Mouse (Mus musculus): ENCODE results near the gene Mettl21c. TPM values are rescaled to one million over a fixed set of nuclear protein-coding genes. Genes with fewer than 3 reads are reported as not detected.
"Not testable (repeated sequence)": the region's sequence is repeated elsewhere in the genome, so short reads cannot be mapped to it uniquely, and the experiment has no call there.

The Mettl21c gene
- 0.42 and 0.49 TPM in 2 replicates for polyA plus RNA-seq (2015; fragmentation: Nextera tagmentation; extraction: Ambion mirVana)

DNA sequence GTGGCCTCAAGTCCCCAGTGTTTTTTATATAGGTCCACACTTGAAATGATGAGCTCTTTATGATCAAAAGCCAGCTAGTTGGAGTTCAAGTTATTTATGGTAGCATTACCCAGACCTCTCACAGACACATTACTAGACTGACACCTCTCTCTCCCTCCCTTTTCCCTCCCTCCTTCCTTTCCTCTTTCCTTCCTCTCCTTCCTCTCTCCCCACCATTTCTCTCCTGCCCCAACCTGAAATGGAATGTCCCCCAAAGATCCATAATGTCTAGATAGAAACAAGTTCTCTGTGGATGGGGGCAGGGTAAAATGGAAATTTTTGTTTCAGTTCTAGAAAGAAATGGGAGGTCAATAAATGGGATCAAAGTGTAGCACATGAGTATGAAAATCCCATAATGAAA lies at the start of gene Mettl21c:
Mettl21c (minus strand) TSS at position 101 of the 400 bp plus-strand sequence.
- H3K9me3 ChIP-seq = no peaks in the 10 kb centered on the region
- H3K27me3 ChIP-seq (replicated peaks) = no peaks in the 10 kb centered on the region
- ATAC-seq = no peak
- no peak within 1 kb of the TSS for H3K9ac ChIP-seq
- H3K4me2 ChIP-seq (replicated peaks) = no peak within 1 kb of the TSS
- H3K27ac ChIP-seq = no peak within 1 kb of the TSS
- H3K36me3 ChIP-seq = no peaks in the 10 kb centered on the region
- no peak within 1 kb of the TSS for H3K4me3 ChIP-seq (replicated peaks)
- no peaks in the 10 kb centered on the region for H3K4me1 ChIP-seq (replicated peaks)

DNA sequence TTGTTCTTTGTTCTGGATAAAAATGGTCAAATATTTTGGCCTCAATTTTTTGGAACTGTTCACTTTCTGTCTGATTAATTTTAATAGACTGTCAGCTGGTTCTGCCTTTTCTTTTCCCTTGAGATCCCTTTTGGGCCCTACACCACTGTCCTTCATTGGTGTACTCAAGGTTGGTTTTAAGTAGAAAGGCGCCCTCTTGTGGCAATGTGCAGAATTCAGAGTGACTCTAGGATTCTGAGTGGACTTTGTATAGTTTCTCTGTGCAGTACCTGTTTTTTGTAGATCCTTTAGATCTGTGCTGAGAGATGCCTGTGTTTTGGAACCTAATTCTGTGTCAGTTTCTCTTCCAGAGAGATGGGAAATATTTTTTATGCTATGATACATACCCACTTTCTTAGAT lies 44.8 kb upstream of the Mettl21c start:
- no peaks in the 10 kb centered on the region for H3K9me3 ChIP-seq
- no peak overlapping the region for H3K27ac ChIP-seq
- H3K27me3 ChIP-seq (replicated peaks) = no peaks in the 10 kb centered on the region
- H3K4me2 ChIP-seq (replicated peaks) = no peak overlapping the region
- no peak overlapping the region for H3K4me3 ChIP-seq (replicated peaks)
- H3K36me3 ChIP-seq = no peaks in the 10 kb centered on the region
- WGBS = 3% methylated on average over 1 of the region's 1 CpGs
- H3K4me1 ChIP-seq (replicated peaks) = no peaks in the 10 kb centered on the region
- H3K9ac ChIP-seq = no peak overlapping the region
- ATAC-seq = no peak

- H3K27ac ChIP-seq = no peak overlapping the region
- no peak overlapping the region for H3K9ac ChIP-seq
- no peak overlapping the region for H3K4me3 ChIP-seq (replicated peaks)
- H3K9me3 ChIP-seq = no peaks in the 10 kb centered on the region
- H3K4me2 ChIP-seq (replicated peaks) = no peak overlapping the region
- WGBS = 96% methylated on average over 6 of the region's 6 CpGs
- ATAC-seq = no peak
- no peaks in the 10 kb centered on the region for H3K4me1 ChIP-seq (replicated peaks)
- no peaks in the 10 kb centered on the region for H3K27me3 ChIP-seq (replicated peaks)
- H3K36me3 ChIP-seq = no peaks in the 10 kb centered on the region
Observed at GRCm38 (mm10) chr1:44063439-44063838, 43.6 kb upstream of the Mettl21c start.

- WGBS = 88% methylated on average over 2 of the region's 2 CpGs
- Histone ChIP-seq H3K9ac (no peak within 1 kb of the TSS), H3K27ac (no peak within 1 kb of the TSS), H3K9me3 (no peaks in the 10 kb centered on the region), H3K27me3 (replicated peaks) (no peaks in the 10 kb centered on the region), H3K4me3 (replicated peaks) (no peak within 1 kb of the TSS), H3K4me1 (replicated peaks) (no peaks in the 10 kb centered on the region), H3K36me3 (no peaks in the 10 kb centered on the region), H3K4me2 (replicated peaks) (no peak within 1 kb of the TSS)
- ATAC-seq = no peak
Observed at GRCm38 (mm10) chr1:44061836-44062235, 42.0 kb upstream of the Mettl21c start, which contains the start of gene Gm8251. TSS of gene Gm8251 (minus strand) at chr1:44061936.

- WGBS = 85% methylated on average over 3 of the region's 3 CpGs
- ATAC-seq = no peak
- no peaks in the 10 kb centered on the region for H3K4me1 ChIP-seq (replicated peaks)
- H3K27ac ChIP-seq = no peak overlapping the region
- no peaks in the 10 kb centered on the region for H3K27me3 ChIP-seq (replicated peaks)
- H3K9ac ChIP-seq = no peak overlapping the region
- H3K4me3 ChIP-seq (replicated peaks) = no peak overlapping the region
- no peak overlapping the region for H3K4me2 ChIP-seq (replicated peaks)
- H3K9me3 ChIP-seq = no peaks in the 10 kb centered on the region
- no peaks in the 10 kb centered on the region for H3K36me3 ChIP-seq
Observed at GRCm38 (mm10) chr1:44057805-44058204, 38.0 kb upstream of the Mettl21c start.

DNA sequence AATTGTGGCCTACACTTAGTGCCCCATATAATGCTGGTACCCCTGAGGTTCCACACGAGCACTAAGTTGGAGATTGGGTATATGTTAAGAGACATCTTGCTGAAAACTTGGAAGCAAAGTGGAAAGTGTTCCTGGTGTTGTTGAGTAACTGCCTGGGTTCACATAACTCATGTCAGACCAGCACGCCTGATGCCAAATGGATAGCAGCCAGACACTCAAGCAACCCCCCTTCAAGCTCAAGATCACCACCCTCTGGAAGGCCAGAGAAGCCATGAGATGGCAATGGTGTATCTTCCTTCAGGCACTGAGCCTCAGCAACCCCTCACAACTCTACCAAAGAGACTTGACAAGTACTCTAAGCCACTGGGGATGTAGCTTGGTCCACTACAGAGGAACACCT lies 26.7 kb upstream of the Mettl21c start:
- H3K27me3 ChIP-seq (replicated peaks) = no peaks in the 10 kb centered on the region
- no peak overlapping the region for H3K9ac ChIP-seq
- no peak overlapping the region for H3K27ac ChIP-seq
- no peak for ATAC-seq
- H3K36me3 ChIP-seq = no peaks in the 10 kb centered on the region
- WGBS = 69% methylated on average over 2 of the region's 2 CpGs
- H3K4me3 ChIP-seq (replicated peaks) = no peak overlapping the region
- H3K4me2 ChIP-seq (replicated peaks) = no peak overlapping the region
- no peaks in the 10 kb centered on the region for H3K4me1 ChIP-seq (replicated peaks)
- no peaks in the 10 kb centered on the region for H3K9me3 ChIP-seq

- ATAC-seq = not testable (repeated sequence)
Observed at GRCm38 (mm10) chr1:44045689-44046088, 25.9 kb upstream of the Mettl21c start.

DNA sequence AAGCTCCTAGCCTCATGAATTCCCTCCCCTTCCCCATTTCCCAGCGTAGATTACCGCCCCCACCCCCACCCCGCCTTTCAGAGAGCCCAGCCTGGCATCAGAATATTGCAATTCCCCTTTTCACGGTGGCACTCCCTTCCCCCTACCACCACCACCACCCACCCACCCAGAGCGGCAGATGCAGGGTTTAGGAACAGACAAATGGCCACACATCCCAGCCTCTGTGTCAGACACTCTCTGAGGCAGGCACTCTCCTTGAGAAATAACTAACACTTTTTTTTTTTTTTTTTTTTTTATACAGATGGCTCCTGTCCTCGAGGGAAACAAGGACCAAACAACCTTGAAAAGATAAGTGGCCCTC lies 22.7 kb upstream of the Mettl21c start:
- peak overlapping the region; percentile 28 for H3K9ac ChIP-seq
- no peaks in the 10 kb centered on the region for H3K4me1 ChIP-seq (replicated peaks)
- H3K27ac ChIP-seq = no peak overlapping the region
- H3K36me3 ChIP-seq = no peaks in the 10 kb centered on the region
- H3K9me3 ChIP-seq = no peaks in the 10 kb centered on the region
- under 1% methylated on average over 6 of the region's 6 CpGs for WGBS
- H3K4me3 ChIP-seq (replicated peaks) = peak overlapping the region; percentile 39
- ATAC-seq = peak; percentile 71
- peak overlapping the region; percentile 64 for H3K4me2 ChIP-seq (replicated peaks)
- no peaks in the 10 kb centered on the region for H3K27me3 ChIP-seq (replicated peaks)

More at GRCm38 (mm10) chr1:44045689-44046088, 25.9 kb upstream of the Mettl21c start:
- not testable (repeated sequence) for H3K4me2 ChIP-seq (replicated peaks); H3K27me3 ChIP-seq (replicated peaks); H3K36me3 ChIP-seq; H3K9ac ChIP-seq; H3K27ac ChIP-seq; H3K4me1 ChIP-seq (replicated peaks); H3K4me3 ChIP-seq (replicated peaks); H3K9me3 ChIP-seq
- WGBS = 81% methylated on average over 5 of the region's 5 CpGs

GRCm38 (mm10) chr1:44041797-44042554 lies 22.1 kb upstream of the Mettl21c start:
- peak overlapping the region; percentile 28 for H3K9ac ChIP-seq
- no peaks in the 10 kb centered on the region for H3K27me3 ChIP-seq (replicated peaks)
- peak overlapping the region; percentile 39 for H3K4me3 ChIP-seq (replicated peaks)
- no peaks in the 10 kb centered on the region for H3K9me3 ChIP-seq
- H3K4me2 ChIP-seq (replicated peaks) = peak overlapping the region; percentile 64
- peak; percentile 84 for ATAC-seq
- no peaks in the 10 kb centered on the region for H3K36me3 ChIP-seq
- under 1% methylated on average over 17 of the region's 17 CpGs for WGBS
- H3K27ac ChIP-seq = no peak overlapping the region
- no peaks in the 10 kb centered on the region for H3K4me1 ChIP-seq (replicated peaks)

- H3K9ac ChIP-seq = no peak overlapping the region
- no peak overlapping the region for H3K4me3 ChIP-seq (replicated peaks)
- H3K4me1 ChIP-seq (replicated peaks) = no peaks in the 10 kb centered on the region
- no peaks in the 10 kb centered on the region for H3K27me3 ChIP-seq (replicated peaks)
- ATAC-seq = no peak
- no peaks in the 10 kb centered on the region for H3K36me3 ChIP-seq
- H3K9me3 ChIP-seq = no peaks in the 10 kb centered on the region
- 87% methylated on average over 5 of the region's 5 CpGs for WGBS
- no peak overlapping the region for H3K27ac ChIP-seq
- H3K4me2 ChIP-seq (replicated peaks) = no peak overlapping the region
Observed at GRCm38 (mm10) chr1:44032948-44033347, 13.1 kb upstream of the Mettl21c start.

GRCm38 (mm10) chr1:44032213-44032612 lies 12.4 kb upstream of the Mettl21c start:
- no peaks in the 10 kb centered on the region for H3K9me3 ChIP-seq
- no peak overlapping the region for H3K9ac ChIP-seq
- H3K27me3 ChIP-seq (replicated peaks) = no peaks in the 10 kb centered on the region
- 77% methylated on average over 2 of the region's 2 CpGs for WGBS
- H3K4me2 ChIP-seq (replicated peaks) = no peak overlapping the region
- no peak overlapping the region for H3K27ac ChIP-seq
- ATAC-seq = no peak
- H3K4me3 ChIP-seq (replicated peaks) = no peak overlapping the region
- H3K36me3 ChIP-seq = no peaks in the 10 kb centered on the region
- no peaks in the 10 kb centered on the region for H3K4me1 ChIP-seq (replicated peaks)

GRCm38 (mm10) chr1:44027651-44028050 lies 7.8 kb upstream of the Mettl21c start:
- no peak overlapping the region for H3K4me3 ChIP-seq (replicated peaks)
- H3K27me3 ChIP-seq (replicated peaks) = no peaks in the 10 kb centered on the region
- no peak overlapping the region for H3K27ac ChIP-seq
- WGBS = 90% methylated on average over 1 of the region's 1 CpGs
- H3K9ac ChIP-seq = no peak overlapping the region
- H3K4me1 ChIP-seq (replicated peaks) = no peaks in the 10 kb centered on the region
- H3K9me3 ChIP-seq = no peaks in the 10 kb centered on the region
- H3K36me3 ChIP-seq = no peaks in the 10 kb centered on the region
- no peak overlapping the region for H3K4me2 ChIP-seq (replicated peaks)
- ATAC-seq = no peak

- WGBS = 77% methylated on average over 1 of the region's 1 CpGs
- Histone ChIP-seq H3K4me3 (replicated peaks) (no peak overlapping the region), H3K4me2 (replicated peaks) (no peak overlapping the region), H3K36me3 (no peaks in the 10 kb centered on the region), H3K9me3 (no peaks in the 10 kb centered on the region), H3K9ac (no peak overlapping the region), H3K4me1 (replicated peaks) (no peaks in the 10 kb centered on the region), H3K27ac (no peak overlapping the region), H3K27me3 (replicated peaks) (no peaks in the 10 kb centered on the region)
- ATAC-seq = no peak
Observed at GRCm38 (mm10) chr1:44022656-44023055, 2.8 kb upstream of the Mettl21c start.
